Mouse (Mus musculus) ES-E14 (cell line): ENCODE data around the gene Kbtbd7. TPM values are rescaled to one million over a fixed set of nuclear protein-coding genes. Genes with fewer than 3 reads are reported as not detected.

Experiments used
- DNase-seq: peaks from one replicate; pipeline ENCODE4 v3.0.0-alpha.2; 2013; ENCODE audit warnings: low read depth, low spot score
- H3K27ac ChIP-seq: 2 replicates; pipeline ENCODE4 v1.5.1; 2012; ENCODE audit warnings: low read depth, mild to moderate bottlenecking, low read length, moderate library complexity, mixed read lengths; ENCODE audit not compliant: poor library complexity, insufficient read depth, severe bottlenecking
- H3K36me3 ChIP-seq: 2 replicates; pipeline ENCODE4 v1.6.1; 2012; ENCODE audit warnings: mild to moderate bottlenecking, low read length, moderate library complexity, mixed read lengths; ENCODE audit not compliant: control insufficient read depth, poor library complexity, insufficient read depth, severe bottlenecking
- H3K4me1 ChIP-seq, 2 experiments: fragments of 150-350 bp in 1 of 2; sonication (generic) in 1 of 2; 2 replicates each; pipeline ENCODE4 v1.6.1; 2012; ENCODE audit warnings: low read length in 2 of 2, mild to moderate bottlenecking in 1 of 2, mixed read lengths in 1 of 2; ENCODE audit not compliant: control insufficient read depth in 2 of 2, insufficient read depth in 2 of 2, poor library complexity in 1 of 2
- H3K4me3 ChIP-seq, 2 experiments: fragments of 150-350 bp in 1 of 2; sonication (generic) in 1 of 2; 2 replicates each; pipeline ENCODE4 v1.5.1; 2012; ENCODE audit warnings: low read length in 2 of 2, low read depth in 1 of 2, mild to moderate bottlenecking in 1 of 2, mixed read lengths in 1 of 2; ENCODE audit not compliant: insufficient read depth in 1 of 2, poor library complexity in 1 of 2, severe bottlenecking in 1 of 2
- H3K9ac ChIP-seq: 2 replicates; pipeline ENCODE4 v1.6.1; 2012; ENCODE audit warnings: low read depth, mild to moderate bottlenecking, low read length, mixed read lengths; ENCODE audit not compliant: poor library complexity, insufficient read depth, severe bottlenecking
- H3K9me3 ChIP-seq: fragments of 150-350 bp; sonication (generic); 2 replicates; pipeline ENCODE4 v1.6.1; 2012; ENCODE audit warnings: low read depth, mild to moderate bottlenecking, low read length; ENCODE audit not compliant: control insufficient read depth, insufficient read depth
- CHD2 ChIP-seq: IDR thresholded peaks from 2 replicates; pipeline ENCODE4 v1.6.1; 2014; ENCODE audit warnings: mild to moderate bottlenecking, low read depth, low read length, inconsistent platforms
- HCFC1 ChIP-seq: IDR thresholded peaks from 2 replicates; pipeline ENCODE4 v1.6.1; 2012; ENCODE audit warnings: low read length, inconsistent platforms, borderline replicate concordance; ENCODE audit not compliant: insufficient read depth
- MAFK ChIP-seq: IDR thresholded peaks from 2 replicates; pipeline ENCODE4 v1.6.1; 2014; ENCODE audit warnings: mild to moderate bottlenecking, low read depth, low read length, inconsistent platforms; ENCODE audit not compliant: insufficient read depth
- ZC3H11A ChIP-seq: IDR thresholded peaks from 2 replicates; pipeline ENCODE4 v1.6.1; 2012; ENCODE audit warnings: low read depth, mild to moderate bottlenecking, inconsistent platforms, low read length, borderline replicate concordance
- ZNF384 ChIP-seq: IDR thresholded peaks from 2 replicates; pipeline ENCODE4 v1.6.1; 2012; ENCODE audit warnings: low read depth, low read length, inconsistent platforms
- in situ Hi-C, 2 experiments: fragments of 600-800 bp; cut with MboI; formaldehyde crosslinking; loops; one replicate each; pipeline ENCODE4 v1.15.1; 2025; ENCODE audit warnings: low sequenced_read_pairs in 2 of 2, inconsistent platforms in 1 of 2; ENCODE audit not compliant: unreplicated experiment in 2 of 2
- total RNA-seq: library from RNA; depleted of rRNA; stranded (reverse); fragments of 300-350 nt; gene quantifications from 2 replicates; pipeline ENCODE4 v1.2.3, GENCODE M21; 2012; rRNA removed

The Kbtbd7 gene
- 5.6 and 6.3 TPM in 2 replicates for total RNA-seq

GRCm38 (mm10) chr14:79425979-79426729 lies at the start of gene Kbtbd7:
Gene Kbtbd7 (plus strand): TSS chr14:79426511.
- Histone ChIP-seq H3K27ac (no peak within 1 kb of the TSS), H3K4me1 (no peaks in the 10 kb centered on the region), H3K9ac (peak within 1 kb of the TSS; percentile 44), H3K36me3 (no peaks in the 10 kb centered on the region), H3K4me3 (peak within 1 kb of the TSS; percentile 55 to 63; a peak in 3 of 4 replicates), H3K9me3 (no peaks in the 10 kb centered on the region)
- peak; percentile 92 for DNase-seq
- in situ Hi-C loops = no loop called here
- TF ChIP-seq HCFC1 (peak; percentile 97), MAFK (peak; percentile 60; the same call in 1 of the 2 replicates), ZNF384 (peak; percentile 87), ZC3H11A (no peak), CHD2 (no peak)

- in situ Hi-C loops = no loop called here
- peaks cover 4% of the 10 kb centered on the region; the same call in 1 of the 2 replicates for H3K36me3 ChIP-seq
- no peak for DNase-seq
These were observed 49.3 kb upstream of the Kbtbd7 start for GRCm38 (mm10) chr14:79377041-79377440.

GRCm38 (mm10) chr14:79383120-79383519 lies 43.2 kb upstream of the Kbtbd7 start:
- Histone ChIP-seq H3K9me3 (no peaks in the 10 kb centered on the region), H3K36me3 (peaks cover 7% of the 10 kb centered on the region; the same call in 1 of the 2 replicates), H3K9ac (no peak overlapping the region), H3K4me3 (no peak overlapping the region), H3K4me1 (no peaks in the 10 kb centered on the region), H3K27ac (no peak overlapping the region)
- no peak for DNase-seq
- TF ChIP-seq HCFC1 (no peak), MAFK (no peak), CHD2 (no peak), ZC3H11A (no peak), ZNF384 (no peak)
- in situ Hi-C loops = no loop called here

More at GRCm38 (mm10) chr14:79377041-79377440, 49.3 kb upstream of the Kbtbd7 start:
- Histone ChIP-seq H3K9ac (no peak overlapping the region), H3K9me3 (no peaks in the 10 kb centered on the region), H3K4me1 (no peaks in the 10 kb centered on the region), H3K27ac (no peak overlapping the region), H3K4me3 (no peak overlapping the region)
- TF ChIP-seq ZNF384 = no peak
- TF ChIP-seq MAFK = no peak
- TF ChIP-seq HCFC1 = no peak
- TF ChIP-seq CHD2 = no peak
- TF ChIP-seq ZC3H11A = no peak

DNA sequence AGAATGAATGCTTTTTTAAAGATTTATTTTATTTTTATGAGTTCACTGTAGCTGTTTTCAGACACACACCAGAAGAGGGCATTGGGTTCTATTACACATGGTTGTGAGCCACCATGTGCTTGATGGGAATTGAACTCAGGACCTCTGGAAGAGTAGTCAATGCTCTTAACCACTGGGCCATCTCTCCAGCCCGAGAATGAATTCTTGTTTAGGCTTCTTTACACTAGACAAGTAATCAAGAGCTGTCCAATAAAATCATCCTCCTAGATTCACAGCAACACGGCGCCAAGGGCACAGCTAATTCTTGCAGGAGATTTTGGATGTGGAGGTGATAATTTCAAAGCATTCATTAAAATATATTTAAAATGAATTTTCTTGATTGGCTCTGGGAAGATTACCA lies 38.0 kb upstream of the Kbtbd7 start:
- TF ChIP-seq HCFC1 (no peak), CHD2 (no peak), ZNF384 (no peak), MAFK (no peak), ZC3H11A (no peak)
- Histone ChIP-seq H3K4me1 (no peaks in the 10 kb centered on the region), H3K27ac (no peak overlapping the region), H3K9ac (no peak overlapping the region), H3K9me3 (no peaks in the 10 kb centered on the region), H3K4me3 (no peak overlapping the region), H3K36me3 (no peaks in the 10 kb centered on the region; the same call in 1 of the 2 replicates)
- no peak for DNase-seq
- in situ Hi-C loops = no loop called here
